Mouse (Mus musculus): ENCODE measurements around the gene Tm9sf2.

GRCm38 (mm10) chr14:122196851-122197250 is 90.0 kb downstream of the Tm9sf2 start:
- TF ChIP-seq EP300 (IDR thresholded peaks at IDR 0.05; ENCODE audit: low read depth) (no peak), CTCF (IDR thresholded peaks at IDR 0.05; ENCODE audit: low read depth) (no peak)

Data from liver, embryonic 14.5 days (tissue).